Mouse (Mus musculus) left cerebral cortex, postnatal 36 days (tissue): ENCODE data around the gene Lig4. TPM values are rescaled to one million over a fixed set of nuclear protein-coding genes. Genes with fewer than 3 reads are reported as not detected.

Experiments used
- DNase-seq, 2 experiments: peaks; one replicate each; pipeline ENCODE4 v3.0.0; 2021 to 2022; ENCODE audit warnings: low spot score in 2 of 2, mixed read lengths in 1 of 2
- intact Hi-C: fragments of 180-260 bp; cut with DNase I; formaldehyde crosslinking; loops from one replicate; pipeline ENCODE4 v1.15.1; 2025
- total RNA-seq, 2 experiments: library from RNA; stranded (reverse); gene quantifications; 2 replicates each; pipeline ENCODE4 v1.2.3; 2021

The Lig4 gene
- total RNA-seq, 2 experiments from 2014 or later: 9.9 to 10.0 TPM

DNA sequence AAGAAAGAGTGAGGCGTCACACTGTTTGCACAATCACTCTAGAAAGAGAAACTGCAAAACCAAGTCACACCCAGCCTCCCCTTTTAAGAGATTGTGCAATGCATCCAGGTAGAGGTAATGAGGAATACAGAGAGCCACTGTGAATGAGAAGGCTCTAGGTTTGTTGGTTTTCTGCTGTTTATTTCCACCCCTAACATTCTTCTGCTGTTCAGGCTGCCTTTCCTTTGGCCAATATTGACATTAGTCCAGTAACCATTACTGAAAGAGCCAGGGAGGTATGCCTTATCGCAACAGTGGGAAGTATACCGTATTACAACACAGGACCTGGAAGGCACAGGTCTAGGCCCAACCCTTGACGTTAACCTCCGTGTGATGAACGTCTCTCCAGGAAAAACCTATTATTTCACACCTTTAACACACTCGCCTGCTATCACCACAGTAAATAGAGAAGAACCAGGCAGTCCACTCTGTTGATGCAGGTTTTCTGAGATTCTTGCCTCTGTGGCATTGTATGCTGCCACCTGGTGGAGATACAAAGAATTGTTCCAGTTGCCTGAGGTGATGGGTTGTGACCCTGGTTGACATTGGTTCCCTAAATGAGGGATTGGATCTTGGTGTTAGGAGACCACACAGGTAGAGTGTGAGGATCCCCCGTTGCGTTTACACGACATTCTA lies 42.5 kb downstream of the Lig4 start:
- intact Hi-C loops: loop anchor here (2.0 to 10.0 kb wide), 3 partner anchors 163 to 708 kb away; partner anchors contain the start of gene Fam155a
- DNase-seq: peak; percentile 35 to 38

DNA sequence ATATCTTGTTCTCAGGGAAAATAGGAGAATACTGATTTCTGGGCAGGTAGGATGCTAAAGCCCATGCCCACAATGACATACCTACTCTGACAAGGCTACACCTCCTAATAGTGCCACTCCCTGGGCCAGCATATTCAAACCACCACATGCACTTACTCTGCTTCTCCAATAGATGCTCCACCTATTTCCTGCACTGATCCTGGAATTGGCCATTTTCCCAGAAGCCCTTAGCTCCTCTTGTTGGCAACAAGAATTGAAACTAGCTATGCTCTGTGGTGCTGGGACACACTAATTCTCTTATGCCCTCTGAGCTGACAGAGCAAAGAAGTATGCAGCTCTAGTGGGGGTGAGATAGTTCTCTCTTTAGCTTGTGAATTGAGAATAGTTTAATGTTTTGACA lies 44.8 kb downstream of the Lig4 start:
- intact Hi-C loops: loop anchor here (5.0 to 10.0 kb wide), 2 partner anchors 160 to 588 kb away; partner anchors contain the start of gene Fam155a

DNA sequence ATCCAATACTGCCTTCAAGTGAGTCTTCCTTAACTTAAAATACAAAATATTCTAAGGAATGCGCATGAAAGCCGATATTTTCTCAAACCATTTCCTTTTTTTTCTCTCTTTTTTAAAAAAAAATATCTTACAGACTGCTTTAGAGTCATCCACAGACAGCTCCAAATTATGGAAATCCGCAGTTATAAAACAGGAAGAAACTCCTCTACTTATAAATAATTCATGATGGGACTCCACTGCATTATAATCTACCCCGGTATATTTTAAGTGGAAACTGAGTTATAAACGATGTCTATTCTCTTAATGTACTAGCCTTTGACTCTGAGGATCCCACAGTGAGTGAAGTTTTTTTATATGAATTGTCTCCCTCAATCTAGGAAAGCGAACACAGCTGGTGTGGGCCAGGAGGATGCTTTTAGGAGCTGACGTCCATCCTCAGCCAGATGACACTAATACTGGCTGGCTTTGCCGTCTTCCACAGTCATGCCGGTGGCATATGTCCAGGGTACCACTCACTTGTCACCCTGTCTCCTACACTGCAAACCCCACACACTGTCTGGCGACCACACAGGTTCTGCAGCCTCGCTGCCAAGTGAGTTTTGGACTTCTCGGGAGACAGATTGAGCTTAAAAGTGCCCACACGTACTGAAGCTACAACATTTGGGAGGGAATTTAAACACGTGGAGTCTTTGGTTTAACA lies 47.6 kb downstream of the Lig4 start:
- peak; percentile 68 to 80 for DNase-seq
- intact Hi-C loops: loop anchor here (5.0 to 10.0 kb wide), 2 partner anchors 158 to 585 kb away; partner anchors contain the start of gene Fam155a

More for the DNA sequence above, 44.8 kb downstream of the Lig4 start:
- DNase-seq: no peak

Other genes with a start within 250 kb of the Lig4 start
- 100 to 1,000 TPM; 117 to 124 TPM for gene Fam155a, start 206.5 kb downstream of the Lig4 start, total RNA-seq
- gene Gm10217, start 113.4 kb downstream of the Lig4 start, total RNA-seq: not detected
- gene Abhd13, start within 50 bp of the Lig4 start, total RNA-seq: 10 to 100 TPM; 28.1 to 29.0 TPM
- gene Tnfsf13b, start 28.8 kb upstream of the Lig4 start, total RNA-seq: 1 to 10 TPM; 2.7 to 3.1 TPM
- gene Myo16, start 176.2 kb upstream of the Lig4 start, total RNA-seq: 10 to 100 TPM; 31.3 to 39.1 TPM